Mouse (Mus musculus) cerebellum, adult 9-10 months (tissue): Measurements from ENCODE around the gene D6Wsu163e.

Experiments used
- DNase-seq: peaks from one replicate; pipeline ENCODE4 v3.0.0; 2022

D6Wsu163e gene

GRCm38 (mm10) chr6:126939487-126940171, at the start of gene D6Wsu163e, which contains the start of gene Rad51ap1:
Gene D6Wsu163e, plus strand, starts transcription at chr6:126939962.
Gene Rad51ap1, minus strand, starts transcription at chr6:126939587.
- DNase-seq = peak; percentile 95

GRCm38 (mm10) chr6:126907378-126907777, 32.4 kb upstream of the D6Wsu163e start:
- no peak for DNase-seq

- DNase-seq = no peak
Observed at GRCm38 (mm10) chr6:126907876-126908275, 31.9 kb upstream of the D6Wsu163e start.

- DNase-seq = no peak
Observed at GRCm38 (mm10) chr6:126910727-126911126, 29.0 kb upstream of the D6Wsu163e start.

GRCm38 (mm10) chr6:126914928-126915327, 24.8 kb upstream of the D6Wsu163e start:
- no peak for DNase-seq

GRCm38 (mm10) chr6:126921111-126921881, 18.5 kb upstream of the D6Wsu163e start, which contains the start of gene Dyrk4:
Gene Dyrk4, minus strand, starts transcription at chr6:126921839.
- no peak for DNase-seq

GRCm38 (mm10) chr6:126932896-126933295, 6.9 kb upstream of the D6Wsu163e start:
- DNase-seq = no peak

GRCm38 (mm10) chr6:126938047-126938446, 1.7 kb upstream of the D6Wsu163e start:
- DNase-seq = no peak

- DNase-seq = no peak
Observed at GRCm38 (mm10) chr6:126938853-126939486, 792 bp upstream of the D6Wsu163e start.

GRCm38 (mm10) chr6:126940451-126940850, 689 bp downstream of the D6Wsu163e start:
- DNase-seq = no peak

GRCm38 (mm10) chr6:126948336-126948735, 8.6 kb downstream of the D6Wsu163e start:
- peak; percentile 35 for DNase-seq

- DNase-seq = peak; percentile 57
Observed at GRCm38 (mm10) chr6:126955734-126956133, 16.0 kb downstream of the D6Wsu163e start.

GRCm38 (mm10) chr6:126961371-126962018, 21.7 kb downstream of the D6Wsu163e start:
- no peak for DNase-seq

- DNase-seq = no peak
Observed at GRCm38 (mm10) chr6:126962709-126963108, 22.9 kb downstream of the D6Wsu163e start.

GRCm38 (mm10) chr6:126963426-126963825, 23.7 kb downstream of the D6Wsu163e start:
- no peak for DNase-seq

- DNase-seq = no peak
Observed at GRCm38 (mm10) chr6:126966241-126967026, 26.7 kb downstream of the D6Wsu163e start.

- no peak for DNase-seq
Observed at GRCm38 (mm10) chr6:126981539-126982234, 41.9 kb downstream of the D6Wsu163e start.

- DNase-seq = no peak
Observed at GRCm38 (mm10) chr6:126993676-126994075, 53.9 kb downstream of the D6Wsu163e start.

- DNase-seq = no peak
Observed at GRCm38 (mm10) chr6:126995494-126995893, 55.7 kb downstream of the D6Wsu163e start.

- no peak for DNase-seq
Observed at GRCm38 (mm10) chr6:126996399-126996798, 56.6 kb downstream of the D6Wsu163e start.

- DNase-seq = no peak
Observed at GRCm38 (mm10) chr6:127005646-127006045, 65.9 kb downstream of the D6Wsu163e start.
